Mouse (Mus musculus) kidney, adult 11 months (tissue): Measurements from ENCODE around the gene Irf3.
"Not testable (repeated sequence)": the region's sequence is repeated elsewhere in the genome, so short reads cannot be mapped to it uniquely, and the experiment has no call there.

ENCODE experiments used
- DNase-seq: peaks from one replicate; pipeline ENCODE4 v3.0.0; 2022

The Irf3 gene

DNA sequence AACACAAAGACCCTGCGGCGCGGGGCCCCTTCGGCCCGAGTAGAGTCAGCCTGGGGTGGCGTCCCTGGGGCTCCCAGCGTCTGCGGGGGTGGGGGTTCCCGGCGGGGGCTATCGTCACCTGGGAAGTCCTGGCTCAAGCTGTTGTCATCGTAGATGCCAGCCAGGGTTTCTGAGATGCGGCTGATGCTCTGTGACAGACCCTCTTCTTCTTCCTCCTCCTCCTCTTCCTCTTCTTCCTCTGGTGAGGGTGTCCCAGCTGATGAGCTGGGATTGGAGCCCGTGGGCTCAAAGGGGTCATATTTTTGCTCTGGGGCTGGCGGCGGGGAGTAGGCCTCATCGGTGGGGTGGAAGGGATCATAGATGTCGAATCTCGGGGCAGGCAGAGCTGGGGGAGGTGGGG, 11.0 kb downstream of the Irf3 start:
- DNase-seq, result no peak

DNA sequence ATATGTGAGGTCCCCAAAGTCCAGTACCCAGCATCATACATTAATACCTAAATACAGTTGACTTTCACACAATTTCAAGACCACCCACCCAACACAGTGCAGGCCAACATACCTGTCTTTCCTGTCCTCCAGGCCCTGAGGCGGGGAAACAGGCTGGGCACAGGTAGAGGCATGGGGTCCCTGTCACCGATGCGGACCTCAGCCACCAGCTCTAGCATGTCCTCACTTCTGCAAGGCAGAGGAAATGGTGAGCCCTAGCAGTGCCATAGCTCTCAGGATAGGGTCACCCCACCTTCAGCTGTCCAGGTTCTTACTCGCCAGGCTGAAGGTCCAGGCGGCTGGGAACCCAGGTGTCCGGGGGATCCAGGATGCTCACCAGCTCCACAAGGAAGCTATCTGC, 14.6 kb downstream of the Irf3 start:
- DNase-seq, result no peak

DNA sequence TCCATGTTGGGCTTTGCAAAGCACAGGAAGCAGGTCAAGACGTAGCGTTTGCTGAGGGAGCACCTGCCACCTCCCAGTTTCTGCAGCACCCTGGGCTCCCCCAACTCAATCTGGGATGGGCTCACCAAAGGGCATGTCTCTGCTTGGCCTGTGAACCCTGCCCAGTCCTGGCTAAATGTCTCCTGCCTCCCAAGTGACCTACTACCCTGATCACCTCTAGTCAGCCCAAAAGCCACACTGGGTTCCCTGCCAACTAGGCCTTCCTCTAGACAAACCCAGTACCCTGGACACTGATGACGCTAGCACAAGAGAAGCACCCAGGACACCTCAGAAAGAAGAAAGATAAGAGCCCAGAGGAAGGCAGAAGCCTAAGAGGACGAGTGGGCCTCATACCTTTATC, 15.4 kb downstream of the Irf3 start:
- DNase-seq, result no peak

DNA sequence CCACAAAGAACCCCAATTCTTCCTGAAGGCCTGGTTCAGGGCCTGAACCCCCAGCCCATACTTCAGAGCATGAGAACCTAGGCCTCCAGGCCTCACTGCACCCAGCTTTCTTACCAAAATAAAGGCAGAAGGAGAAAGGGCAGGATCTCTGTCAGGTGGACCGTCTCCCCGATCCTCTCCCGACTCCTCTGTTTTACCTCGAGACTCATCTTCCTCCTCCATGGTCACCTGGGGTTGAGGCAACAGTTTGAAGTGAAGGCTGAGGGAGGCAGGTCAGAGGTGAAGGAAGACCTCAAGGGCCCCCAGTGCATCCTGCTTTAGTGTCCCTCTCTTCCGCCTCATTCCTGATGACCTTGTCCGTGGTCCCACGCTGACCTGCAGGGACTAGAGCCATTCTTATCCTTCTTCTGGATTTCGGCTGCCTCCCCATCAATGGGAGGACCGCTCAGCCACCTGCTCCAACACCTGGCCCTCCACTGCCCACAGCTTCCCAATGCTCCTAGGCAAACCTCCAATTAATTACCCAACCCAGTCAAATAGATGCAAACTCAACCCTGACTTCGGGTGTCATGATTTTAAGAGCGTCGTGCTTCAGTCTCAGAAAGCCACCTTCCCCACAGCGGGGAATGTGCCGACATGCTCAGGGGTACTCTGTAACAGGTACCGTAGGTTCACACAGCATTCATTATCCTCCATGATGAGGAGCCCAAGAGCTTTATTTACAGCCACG, 16.1 kb downstream of the Irf3 start:
- DNase-seq, result no peak

DNA sequence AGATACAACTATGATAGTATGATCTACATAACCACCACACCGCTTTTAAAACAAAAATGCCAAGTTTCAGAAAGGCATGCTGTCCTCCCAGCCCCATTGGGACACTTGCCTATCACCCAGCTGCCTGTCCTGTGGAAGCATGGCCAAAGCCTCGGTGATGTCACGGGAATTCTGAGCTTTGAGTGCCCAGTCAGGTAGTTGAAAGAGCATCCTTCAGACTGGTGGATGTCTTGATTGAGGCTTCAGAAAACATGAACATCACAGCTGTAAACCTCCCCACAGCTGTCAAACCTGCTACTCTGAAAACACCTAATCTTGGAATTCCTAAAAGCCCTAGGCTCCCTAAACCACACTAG, 16.6 kb downstream of the Irf3 start:
- no peak for DNase-seq

DNA sequence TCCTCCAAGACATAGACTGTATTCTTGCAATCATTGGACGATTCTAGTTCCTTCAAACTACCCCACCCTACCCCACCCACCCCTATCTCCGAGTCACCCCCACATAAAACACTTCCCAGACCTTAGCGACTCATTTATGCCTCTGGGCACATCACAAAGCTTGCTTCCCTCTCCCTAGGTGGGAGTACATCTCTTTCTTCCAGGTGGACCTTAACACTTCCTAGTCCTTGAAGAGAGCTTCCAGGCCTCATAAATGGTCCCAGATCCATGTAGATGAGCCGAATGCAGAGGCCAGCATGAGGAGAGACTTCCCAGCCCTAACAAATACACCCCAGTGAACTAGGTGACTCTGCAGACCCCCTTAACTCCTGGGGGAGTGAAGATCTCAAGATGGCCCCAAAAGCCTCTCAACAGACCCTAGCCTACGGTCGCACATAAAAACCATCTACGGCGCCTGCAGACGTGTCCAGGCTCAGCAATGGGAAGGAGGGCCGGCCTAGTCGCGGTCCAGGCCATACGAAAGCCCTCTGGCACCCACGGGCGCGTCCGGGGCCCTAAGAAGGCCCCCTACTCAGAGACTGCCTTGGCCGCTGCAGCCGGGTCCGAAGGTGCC, 18.0 kb downstream of the Irf3 start:
- no peak for DNase-seq

DNA sequence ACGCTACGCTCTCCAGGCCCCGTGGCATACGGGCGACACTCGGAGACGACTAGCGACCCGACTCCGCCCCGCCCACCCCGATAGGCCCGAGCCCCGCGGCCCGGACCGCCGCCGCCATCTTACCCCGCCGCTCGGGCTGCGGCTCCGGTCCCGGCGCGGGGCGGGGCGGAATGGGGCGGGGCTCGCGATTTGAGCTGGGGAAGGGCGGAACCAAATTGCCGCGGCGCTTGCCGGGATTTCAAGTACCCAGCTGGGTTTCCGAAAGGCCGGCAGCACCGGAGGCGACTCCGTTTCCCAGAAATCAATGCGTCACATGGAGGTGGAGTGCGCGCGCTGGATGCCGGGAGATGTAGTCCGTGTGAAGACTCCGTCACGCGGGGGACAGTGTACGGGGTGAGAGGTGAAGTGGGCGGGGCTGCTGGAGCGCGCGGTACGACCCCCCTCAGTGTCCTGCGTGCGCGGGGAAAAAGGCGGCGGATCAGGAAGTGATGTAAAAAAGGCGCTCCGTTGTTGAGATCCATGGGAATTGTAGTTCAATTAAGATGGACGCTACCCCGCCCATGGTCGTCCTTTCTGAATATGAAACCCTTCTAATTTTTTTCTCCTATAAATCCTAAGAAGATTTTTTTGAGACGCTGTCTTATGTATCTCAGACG, 18.6 kb downstream of the Irf3 start, which contains the start of gene Scaf1:
Gene Scaf1, minus strand, starts transcription at position 407 of the 656 bp plus-strand sequence.
- DNase-seq, result peak; percentile 100

DNA sequence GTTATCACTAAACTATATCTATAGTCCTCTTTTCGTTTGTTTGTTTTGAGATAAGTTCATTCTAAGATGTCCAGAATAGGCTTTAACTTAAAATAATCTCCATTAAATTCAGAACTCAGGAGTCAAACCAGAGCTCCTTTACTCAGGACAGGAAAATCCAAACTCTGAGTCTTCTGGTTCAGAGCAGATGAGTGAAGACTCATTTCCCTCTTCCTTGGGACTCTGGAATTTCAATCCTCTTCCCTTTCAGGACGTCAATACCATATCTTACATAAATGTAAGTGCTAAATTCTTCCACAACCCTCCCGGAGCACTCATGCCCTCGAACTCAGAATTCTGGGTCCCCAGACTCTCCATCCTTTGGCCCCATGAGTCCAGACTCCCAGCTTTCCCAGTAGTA, 19.3 kb downstream of the Irf3 start:
- no peak for DNase-seq

DNA sequence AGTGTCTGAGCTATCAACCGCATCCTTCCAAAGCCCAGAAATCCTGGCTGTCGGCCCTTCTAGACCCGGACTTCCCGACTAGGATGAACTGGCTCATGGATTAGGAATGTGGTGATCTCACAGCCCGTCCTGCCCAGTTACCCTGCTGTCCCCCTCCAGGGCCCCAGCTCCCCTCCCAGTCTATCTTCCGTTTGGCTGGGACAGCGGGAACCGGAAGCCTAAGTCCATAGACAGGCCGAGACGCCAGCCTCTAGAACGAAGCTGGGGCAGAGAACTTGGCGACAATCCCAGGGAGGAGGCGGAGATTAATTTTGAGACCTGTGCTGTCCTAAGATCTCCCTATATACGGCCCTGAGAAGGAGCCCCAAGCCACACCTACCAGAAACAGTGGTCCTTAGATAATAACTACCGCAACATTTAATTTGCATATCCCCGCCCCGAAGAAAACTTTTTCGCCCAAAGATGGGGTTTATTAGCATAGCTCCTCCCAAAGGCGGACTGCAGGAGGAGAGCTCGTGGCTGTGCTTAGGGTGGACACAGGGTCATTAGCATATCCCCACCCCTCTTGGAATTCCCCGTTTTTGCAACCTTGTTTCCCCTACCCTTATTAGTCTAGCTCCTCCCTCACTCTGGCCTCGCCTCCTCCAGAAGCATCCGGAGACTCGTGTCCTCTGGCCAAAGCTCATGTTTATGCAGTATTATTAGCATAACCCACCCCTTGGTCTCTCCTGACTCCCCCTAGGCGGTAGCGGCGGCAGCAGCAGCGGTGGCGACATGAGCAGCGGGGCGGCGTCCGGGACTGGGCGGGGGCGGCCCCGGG, 20.0 kb downstream of the Irf3 start, which contains the start of gene Rras:
Gene Rras, plus strand, starts transcription at position 720 of the 820 bp plus-strand sequence.
- DNase-seq, result peak; percentile 99

DNA sequence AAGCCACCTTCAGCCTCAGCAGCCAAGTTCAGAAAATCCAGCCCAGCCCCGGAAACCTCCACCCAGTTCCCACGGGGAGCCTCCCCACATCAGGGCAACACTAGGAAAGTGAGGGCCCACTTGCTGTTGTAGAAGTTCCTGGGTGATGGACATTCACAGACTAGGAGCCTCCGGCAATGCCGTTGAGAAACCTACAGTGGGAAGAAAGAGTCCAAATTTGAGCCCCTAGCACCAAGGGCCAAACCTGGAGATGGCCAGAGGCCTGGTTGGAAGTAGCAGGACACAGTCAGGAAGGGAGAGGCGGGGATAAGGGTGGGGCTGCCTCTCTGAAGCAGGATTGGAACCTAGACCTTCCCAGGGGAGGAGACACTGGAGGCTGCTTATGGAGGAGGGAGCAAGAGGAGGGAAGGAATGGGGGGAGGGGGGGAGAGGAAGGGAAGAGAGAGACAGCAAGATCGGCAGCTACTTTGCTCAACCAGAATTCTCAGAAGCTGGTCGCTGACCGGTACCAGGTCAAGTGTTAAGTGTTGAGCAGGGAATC, 21.7 kb downstream of the Irf3 start:
- peak; percentile 76 for DNase-seq

DNA sequence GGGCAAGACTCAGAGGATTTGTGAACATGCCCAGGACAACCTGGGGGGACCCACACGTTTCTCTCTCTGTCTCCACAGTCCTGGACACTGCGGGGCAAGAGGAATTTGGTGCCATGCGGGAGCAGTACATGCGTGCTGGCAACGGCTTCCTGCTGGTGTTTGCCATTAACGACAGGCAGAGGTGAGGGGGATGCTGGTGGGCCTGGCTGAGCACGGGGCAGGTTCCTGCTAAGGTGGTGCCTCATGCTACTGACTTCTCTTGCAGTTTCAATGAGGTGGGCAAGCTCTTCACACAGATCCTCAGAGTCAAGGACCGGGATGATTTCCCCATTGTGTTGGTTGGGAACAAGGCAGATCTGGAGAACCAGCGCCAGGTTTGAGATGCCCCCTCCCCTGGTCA, 22.8 kb downstream of the Irf3 start:
- DNase-seq, result no peak

DNA sequence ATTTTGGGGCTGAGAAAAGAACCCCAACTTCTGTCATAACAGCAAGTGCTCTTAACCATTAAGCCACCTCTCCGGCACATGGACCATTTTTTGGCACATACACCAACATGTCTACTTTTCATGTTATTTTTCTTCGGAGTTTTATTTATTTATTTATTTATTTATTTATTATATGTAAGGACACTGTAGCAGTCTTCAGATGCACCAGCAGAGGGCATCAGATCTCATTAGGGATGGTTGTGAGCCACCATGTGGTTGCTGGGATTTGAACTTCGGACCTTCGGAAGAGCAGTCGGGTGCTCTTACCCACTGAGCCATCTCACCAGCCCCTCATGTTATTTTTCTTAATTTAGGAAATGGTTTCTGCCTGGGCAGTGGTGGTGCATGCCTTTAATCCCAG, 26.3 kb downstream of the Irf3 start:
- not testable (repeated sequence) for DNase-seq

DNA sequence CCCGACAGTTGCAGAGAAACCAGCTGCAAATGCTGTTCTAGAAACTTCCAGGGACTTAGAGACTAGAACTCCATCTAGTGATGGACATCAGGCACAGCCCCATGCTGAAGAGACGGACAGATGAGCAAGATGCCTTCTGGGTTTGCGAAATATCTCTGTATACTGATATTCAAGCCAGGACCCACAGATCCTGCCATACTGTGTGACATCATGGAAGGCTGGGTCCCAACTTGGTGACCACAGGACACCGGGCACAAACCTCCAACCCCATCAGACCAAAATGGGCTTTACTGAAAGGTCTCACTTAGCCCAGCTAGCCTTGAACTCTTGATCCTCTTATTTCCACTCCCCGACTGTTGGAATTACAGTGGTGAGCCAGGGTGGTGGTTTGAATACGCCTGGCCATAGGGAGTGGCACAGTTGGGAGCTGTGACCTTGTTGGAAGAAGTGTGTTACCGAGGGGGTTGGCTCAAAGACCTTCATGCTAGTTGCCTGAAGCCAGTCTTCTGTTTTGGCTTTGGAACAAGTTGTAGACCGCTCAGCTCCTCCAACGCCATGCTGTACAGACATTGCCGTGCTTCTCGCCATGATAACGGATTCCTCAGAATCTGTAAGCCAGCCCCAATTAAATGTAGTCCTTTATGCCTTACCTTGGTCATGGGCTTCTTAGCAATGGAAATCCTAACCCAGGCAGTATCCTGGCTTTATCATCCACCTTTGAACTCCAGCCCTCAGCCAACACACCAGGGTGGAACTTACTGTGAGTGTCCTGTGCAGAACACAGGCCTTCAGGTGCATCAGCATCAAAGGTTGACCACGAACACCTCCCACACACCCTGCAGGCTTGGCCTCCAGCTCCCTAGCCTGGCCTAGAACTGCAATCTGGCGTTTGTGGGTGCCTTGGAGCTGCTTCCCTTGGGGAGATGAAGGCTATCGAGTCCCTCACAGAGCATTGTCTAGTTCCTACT, 27.1 kb downstream of the Irf3 start:
- DNase-seq, result no peak

DNA sequence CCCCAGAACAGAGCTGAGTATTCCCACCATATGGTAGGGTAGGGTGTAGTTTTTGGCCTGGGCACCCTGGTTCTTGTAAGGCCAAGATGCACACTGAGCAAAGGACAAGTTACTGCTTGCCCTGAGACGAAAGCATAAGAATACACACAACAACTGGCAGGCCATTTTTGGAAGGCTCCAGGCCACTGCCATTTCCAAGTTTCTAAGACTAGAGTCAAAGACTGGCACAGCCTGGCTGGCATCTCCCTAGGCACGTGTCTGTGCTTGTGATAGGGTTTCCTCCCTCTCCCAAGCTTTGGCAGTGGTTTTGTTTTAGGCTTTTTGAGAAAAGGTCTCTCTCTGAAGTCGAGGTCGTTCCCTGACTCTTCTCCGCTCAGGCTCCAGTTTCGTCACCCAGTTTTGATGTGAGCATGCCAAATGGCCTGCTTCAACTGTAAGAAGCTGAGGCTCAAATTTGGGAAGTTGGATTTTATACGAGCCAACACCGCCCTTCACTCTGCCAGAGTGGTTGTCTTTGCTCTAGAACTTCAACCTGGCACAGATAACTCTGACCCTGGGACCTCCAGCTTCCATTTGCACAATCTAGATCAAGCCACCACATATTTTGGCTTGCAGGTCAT, 28.3 kb downstream of the Irf3 start:
- no peak for DNase-seq

DNA sequence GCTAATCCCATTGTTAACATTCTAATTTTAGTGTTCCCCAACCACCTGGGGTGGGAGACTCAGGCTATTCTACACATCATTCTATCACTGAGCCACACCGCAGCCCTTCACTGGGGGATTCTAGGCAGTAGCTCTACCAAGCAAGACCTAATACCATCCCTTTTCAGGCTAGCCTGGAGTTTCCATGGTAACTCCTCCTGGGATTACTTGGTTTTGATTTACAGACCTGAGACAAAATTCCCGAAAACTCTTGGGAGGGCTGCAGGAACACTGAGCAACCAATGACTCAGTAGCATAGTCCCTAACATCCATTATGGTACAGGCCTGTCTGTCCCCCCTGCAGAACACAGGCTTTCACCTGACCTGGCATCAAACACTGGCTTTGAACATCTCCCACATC, 28.8 kb downstream of the Irf3 start:
- no peak for DNase-seq

DNA sequence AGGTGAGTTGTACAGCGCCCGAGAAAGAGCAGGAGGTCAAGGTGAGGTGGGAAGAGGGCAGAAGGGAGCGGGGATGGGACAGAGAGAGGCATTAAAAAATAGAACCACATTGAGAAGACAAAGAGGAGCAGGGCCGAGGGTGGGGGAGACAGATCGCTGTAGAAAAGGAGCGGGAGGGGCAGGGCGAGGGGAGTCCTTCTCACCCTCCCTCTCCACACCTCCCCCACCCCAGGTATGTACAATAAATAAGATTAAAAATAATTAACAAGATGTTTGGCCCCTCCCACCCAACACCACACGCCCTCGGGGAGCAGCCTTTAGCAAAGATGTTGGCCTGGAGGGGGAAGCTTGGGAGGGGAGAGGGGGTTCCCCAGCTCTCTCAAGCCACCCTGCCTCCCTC, 30.3 kb downstream of the Irf3 start:
- no peak for DNase-seq

DNA sequence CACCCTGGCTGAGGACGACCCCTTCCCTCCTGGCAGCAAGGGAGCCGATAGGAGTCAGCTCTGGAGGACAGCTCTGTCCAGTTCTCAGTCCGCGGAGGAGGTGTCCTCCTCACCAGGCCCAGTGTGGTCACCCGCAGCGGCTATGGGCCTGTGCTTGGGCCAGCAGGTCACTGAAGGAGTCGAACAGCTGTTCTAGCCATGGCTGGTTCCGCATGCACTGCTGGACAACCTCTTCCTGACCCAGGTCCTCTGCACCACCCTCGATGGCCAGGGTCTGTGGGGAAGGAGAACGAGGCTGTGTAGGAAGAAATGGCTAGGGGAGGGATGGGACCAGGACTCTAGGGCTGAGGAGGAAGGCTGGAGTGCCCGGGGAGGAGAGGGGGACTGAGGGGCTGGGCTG, 30.9 kb downstream of the Irf3 start:
- DNase-seq, result no peak

DNA sequence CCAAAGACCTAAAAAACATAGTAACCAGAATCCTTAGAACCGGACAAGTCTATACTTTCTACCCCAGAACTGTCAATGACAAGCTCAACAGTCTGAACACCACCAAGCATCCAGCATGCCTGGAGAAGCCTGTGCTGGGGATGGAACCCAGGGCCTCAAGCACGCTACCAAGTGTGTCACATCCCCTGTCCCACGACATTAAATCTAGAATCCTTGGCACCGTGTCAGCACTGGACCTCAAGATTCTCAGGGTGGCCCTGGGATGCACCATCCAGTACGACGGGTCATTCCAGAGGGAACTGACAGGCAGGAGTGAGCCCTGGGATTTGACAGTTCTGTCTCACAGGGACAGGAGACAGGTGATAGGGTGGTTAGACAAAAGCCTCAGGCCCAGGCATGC, 32.5 kb downstream of the Irf3 start:
- no peak for DNase-seq

DNA sequence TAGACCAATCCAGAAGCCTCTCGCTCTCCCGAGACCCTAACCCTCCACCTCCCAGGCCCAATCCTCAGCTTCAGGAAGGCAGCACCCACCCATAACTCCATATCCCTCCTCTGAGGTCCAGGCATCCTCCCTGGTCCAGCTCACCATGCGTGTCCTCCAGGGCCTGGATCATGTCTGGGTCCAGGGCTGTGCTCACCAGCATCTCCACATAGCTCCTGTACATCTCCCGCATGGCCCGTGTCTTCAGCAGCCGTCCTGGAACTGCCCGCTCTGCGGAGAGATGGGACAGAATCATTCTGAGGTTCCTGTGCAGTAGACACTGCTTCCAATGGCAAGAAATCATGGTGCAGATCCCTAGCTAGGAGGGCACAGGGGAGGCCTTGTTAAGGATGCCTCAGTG, 33.4 kb downstream of the Irf3 start:
- no peak for DNase-seq

DNA sequence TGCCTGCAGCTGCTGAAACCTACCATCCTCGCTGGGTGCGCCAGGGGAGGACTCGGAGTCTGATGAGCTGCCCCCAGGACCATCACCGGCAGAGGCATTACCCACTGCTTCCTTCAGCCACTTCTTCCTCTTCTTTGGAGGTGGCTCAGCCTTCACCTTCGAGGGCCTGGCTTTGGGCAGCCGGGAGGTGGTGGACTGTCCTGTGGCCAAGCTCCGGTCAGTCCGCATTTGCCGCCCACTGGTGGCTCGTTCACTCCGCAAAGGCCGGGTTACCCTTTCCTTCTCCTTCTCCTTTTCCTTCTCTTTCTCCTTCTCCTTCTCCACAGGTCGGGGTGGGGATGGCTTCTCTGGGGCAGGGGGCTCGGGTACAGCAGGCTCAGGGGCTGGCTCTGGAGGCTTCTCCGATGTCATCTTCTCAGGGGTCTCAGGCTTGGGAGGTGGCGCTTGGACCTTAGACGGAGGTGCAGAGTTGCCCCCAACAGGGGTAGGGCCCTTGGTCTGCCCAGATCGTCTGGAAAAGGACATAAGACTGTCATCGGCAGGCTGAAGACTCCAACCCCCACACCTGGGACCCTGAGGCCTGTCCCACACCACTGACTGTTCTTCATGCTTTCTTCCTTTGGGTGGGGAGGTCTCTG, 36.4 kb downstream of the Irf3 start:
- DNase-seq, result no peak

DNA sequence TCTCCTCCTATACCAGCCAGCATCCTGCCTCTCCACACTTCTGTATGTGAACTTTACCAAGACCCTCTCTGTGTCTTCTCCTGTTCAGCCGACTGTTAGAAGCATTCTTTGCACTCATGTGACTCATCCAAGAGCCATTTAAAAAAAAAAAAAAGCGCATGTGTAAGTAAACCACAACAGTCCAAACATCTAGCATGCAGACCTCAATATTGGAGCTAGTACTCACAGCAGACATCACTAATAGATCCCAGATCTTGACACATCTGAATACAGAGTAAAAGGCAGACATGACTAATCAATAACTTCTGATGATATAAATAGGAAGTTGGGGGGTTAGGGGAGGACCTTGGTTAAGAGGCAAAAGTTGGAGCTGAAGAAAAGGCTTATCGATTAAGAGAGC, 38.2 kb downstream of the Irf3 start:
- DNase-seq, result no peak
